In genomic region chr4:53196058-53196771, GRCm38 (mm10) we compare ENCODE assay signal across 8 mouse cellular contexts. TPM values are rescaled to one million over a fixed set of nuclear protein-coding genes. Genes with fewer than 3 reads are reported as not detected.
DNase-seq lines count a peak whose midpoint lies in the region; ATAC-seq lines count a peak whose summit lies in the region.

No protein-coding gene starts in this region.

- H3K27ac ChIP-seq in embryonic facial prominence, embryonic 11.5 days (replicated peaks; ENCODE audit: low read depth, low read length), result no peak overlapping the region
- no peak overlapping the region for H3K27ac ChIP-seq in intestine, embryonic 16.5 days (ENCODE audit: low read length)

- DNase-seq in adrenal gland, postnatal 14 days, result peak; percentile 95
- peak; percentile 96 for DNase-seq in embryonic facial prominence, embryonic 11.5 days (ENCODE audit: low spot score)
- peak; percentile 83 for DNase-seq in gonadal fat pad, adult 2 months (ENCODE audit: low read depth)
- DNase-seq in left cerebral cortex, postnatal 25 days (ENCODE audit: low spot score in 2 of 2), result peak; percentile 90 to 94
- DNase-seq in mesoderm, embryonic 11.5 days (ENCODE audit: low read depth, low spot score), result peak; percentile 90
- peak; percentile 87 for DNase-seq in right cerebral cortex, postnatal 25 days
- DNase-seq in urinary bladder, postnatal 36 days (ENCODE audit: low spot score in 2 of 2), result peak; percentile 89 to 91

- H3K4me2 ChIP-seq in embryonic facial prominence, embryonic 11.5 days (ENCODE audit: low read depth, low read length), result peak overlapping the region; percentile 39
- peak overlapping the region; percentile 53 for H3K4me2 ChIP-seq in intestine, embryonic 16.5 days (ENCODE audit: low read depth, low read length)

- peak; percentile 96 for ATAC-seq in embryonic facial prominence, embryonic 11.5 days (replicated peaks; ENCODE audit: insufficient number of reproducible peaks, low FRiP score, low TSS enrichment, low read depth)
- ATAC-seq in intestine, embryonic 16.5 days, result peak; percentile 98

- H3K4me3 ChIP-seq in embryonic facial prominence, embryonic 11.5 days (ENCODE audit: low read depth, low read length), result peak overlapping the region; percentile 34
- peak overlapping the region; percentile 45 for H3K4me3 ChIP-seq in intestine, embryonic 16.5 days (ENCODE audit: low read length)

- no peaks in the 10 kb centered on the region for H3K27me3 ChIP-seq in embryonic facial prominence, embryonic 11.5 days (ENCODE audit: control insufficient read depth, insufficient read depth, low read length)
- H3K27me3 ChIP-seq in intestine, embryonic 16.5 days (replicated peaks; ENCODE audit: control insufficient read depth, insufficient read depth, low read length), result no peaks in the 10 kb centered on the region

- H3K36me3 ChIP-seq in embryonic facial prominence, embryonic 11.5 days (replicated peaks; ENCODE audit: control insufficient read depth, insufficient read depth, low read depth, low read length), result no peaks in the 10 kb centered on the region
- no peaks in the 10 kb centered on the region for H3K36me3 ChIP-seq in intestine, embryonic 16.5 days (ENCODE audit: control insufficient read depth, insufficient read depth, low read length)

- H3K9ac ChIP-seq in embryonic facial prominence, embryonic 11.5 days (replicated peaks; ENCODE audit: low read length), result peak overlapping the region; percentile 37
- peak overlapping the region; percentile 51; the same call in 1 of the 2 replicates for H3K9ac ChIP-seq in intestine, embryonic 16.5 days (ENCODE audit: low read depth, low read length)

- no peaks in the 10 kb centered on the region for H3K9me3 ChIP-seq in embryonic facial prominence, embryonic 11.5 days (replicated peaks; ENCODE audit: control insufficient read depth, low read length)
- H3K9me3 ChIP-seq in intestine, embryonic 16.5 days (ENCODE audit: control insufficient read depth, low read length), result no peaks in the 10 kb centered on the region

- H3K4me1 ChIP-seq in embryonic facial prominence, embryonic 11.5 days (ENCODE audit: control insufficient read depth, insufficient read depth, low read length), result no peaks in the 10 kb centered on the region
- peaks cover 4% of the 10 kb centered on the region; the same call in 1 of the 2 replicates for H3K4me1 ChIP-seq in intestine, embryonic 16.5 days (ENCODE audit: control insufficient read depth, insufficient read depth, low read length)

- intact Hi-C loops in left cerebral cortex, postnatal 25 days (cut with DNase I), result loop anchor here (1.0 to 2.0 kb wide), 2 partner anchors 21 to 36 kb away; no protein-coding TSS in a partner anchor

- WGBS in embryonic facial prominence, embryonic 11.5 days, result 15% methylated on average over 24 of the region's 24 CpGs
- WGBS in intestine, embryonic 16.5 days, result 12% methylated on average over 24 of the region's 24 CpGs

RNA-seq across cellular contexts. Expression of gene Abca1, which starts 36.5 kb away (rescaled TPM):
- total RNA-seq in adrenal gland, postnatal 14 days (2021), result 164 and 209 TPM in 2 replicates
- polyA plus RNA-seq in embryonic facial prominence, embryonic 11.5 days (2014; fragmentation: Nextera tagmentation; extraction: Ambion mirVana), result 5.3 and 5.4 TPM in 2 replicates
- 32.9 and 38.5 TPM in 2 replicates for polyA plus RNA-seq in gonadal fat pad, adult 2 months (2012; rRNA removed)
- 2.3 and 2.4 TPM in 2 replicates for polyA plus RNA-seq in intestine, embryonic 16.5 days (2015; fragmentation: Nextera tagmentation; extraction: Ambion mirVana)
- 10 to 100 TPM; 15.2 to 17.4 TPM for total RNA-seq in left cerebral cortex, postnatal 25 days (2021)
